Mouse (Mus musculus): ENCODE results near the gene Slc27a2. TPM values are rescaled to one million over a fixed set of nuclear protein-coding genes. Genes with fewer than 3 reads are reported as not detected.
A peak's percentile ranks its signal among the peaks of the same experiment; 100 is the strongest.
"Not testable (repeated sequence)": the region's sequence is repeated elsewhere in the genome, so short reads cannot be mapped to it uniquely, and the experiment has no call there.

Gene Slc27a2
- total RNA-seq (2021), result 10 to 100 TPM; 10.7 to 11.6 TPM

DNA sequence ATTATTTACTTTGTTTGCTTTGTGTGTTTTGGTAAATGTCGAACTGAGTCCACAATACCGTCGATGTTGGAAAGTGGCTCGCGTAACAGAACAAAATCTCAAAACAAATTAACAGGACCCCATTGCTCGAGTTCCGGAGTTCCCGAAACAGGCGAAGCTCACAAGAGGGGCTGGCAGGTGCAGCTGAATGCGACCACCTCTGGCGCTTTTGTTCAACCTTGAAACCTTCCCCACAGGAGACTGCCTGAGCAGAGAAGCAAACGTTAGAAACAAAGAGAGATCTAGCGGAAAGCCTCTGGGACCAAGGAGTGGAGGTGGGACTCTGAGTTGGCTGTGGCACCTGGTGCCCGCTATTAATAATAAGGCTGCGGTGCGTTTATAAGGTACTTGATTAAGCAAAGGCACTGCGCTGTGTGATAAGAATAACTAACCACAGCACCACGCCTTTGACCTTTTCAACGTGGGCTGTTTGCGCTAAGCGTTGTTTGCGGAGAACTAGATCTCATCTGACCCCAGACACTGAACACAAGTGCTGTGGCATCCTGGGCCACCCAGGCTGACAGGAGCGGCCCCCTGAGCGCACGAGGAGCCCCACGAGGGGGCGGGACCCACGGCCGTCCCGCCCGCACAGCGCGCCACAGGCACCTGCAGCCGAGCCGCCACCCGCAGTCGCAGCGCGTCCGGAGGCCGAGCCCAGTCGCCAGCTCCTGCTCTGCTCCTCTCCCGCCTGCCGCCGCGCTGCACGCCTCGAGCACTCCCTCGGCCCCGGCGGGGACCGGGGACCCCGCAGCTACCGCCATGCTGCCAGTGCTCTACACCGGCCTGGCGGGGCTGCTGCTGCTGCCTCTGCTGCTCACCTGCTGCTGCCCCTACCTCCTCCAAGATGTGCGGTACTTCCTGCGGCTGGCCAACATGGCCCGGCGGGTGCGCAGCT lies at the start of gene Slc27a2:
Slc27a2 (plus strand) TSS at position 51 of the 934 bp plus-strand sequence.
- DNase-seq (ENCODE audit: extremely low spot score in 1 of 2, low spot score in 1 of 2), result peak; percentile 22 to 23

DNA sequence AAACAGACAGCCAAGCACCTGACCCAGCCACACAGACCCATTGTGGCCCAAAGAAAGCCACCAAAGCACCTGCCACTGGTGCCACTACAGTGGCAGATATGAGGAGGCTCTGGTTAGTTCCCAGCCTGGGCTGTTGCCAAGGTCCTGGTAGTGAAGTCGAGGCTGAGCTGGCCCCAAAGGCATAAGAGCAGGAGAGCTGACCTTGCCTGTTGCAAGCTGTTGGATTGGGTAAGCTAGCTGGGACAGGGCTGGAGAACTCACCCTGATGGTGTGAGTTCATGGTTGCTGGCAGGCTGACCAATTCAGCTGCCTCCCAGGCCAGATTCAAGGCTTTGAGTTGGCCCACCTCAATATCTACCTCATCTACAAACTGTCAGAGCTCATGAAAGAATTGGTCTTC lies 47.1 kb upstream of the Slc27a2 start:
- DNase-seq (ENCODE audit: extremely low spot score in 1 of 2, low spot score in 1 of 2), result no peak

DNA sequence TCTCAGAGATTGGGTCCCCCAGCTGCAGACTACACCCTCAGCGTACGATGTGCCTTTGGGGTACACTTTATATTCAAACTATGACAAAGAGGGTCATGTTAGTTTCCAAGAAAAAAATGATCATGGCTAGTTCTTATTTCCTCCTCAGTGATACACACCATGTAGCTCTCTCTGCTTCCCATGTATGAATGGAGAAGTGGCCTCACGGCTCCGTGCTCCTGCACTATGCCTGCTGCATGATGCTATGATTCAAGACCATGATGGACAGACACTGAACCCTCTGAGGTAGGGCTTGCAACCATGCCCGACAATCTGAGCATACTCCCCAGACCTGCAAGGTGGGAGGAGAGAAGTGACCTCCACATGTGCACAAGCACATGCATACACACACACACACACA lies 44.7 kb upstream of the Slc27a2 start:
- DNase-seq (ENCODE audit: extremely low spot score in 1 of 2, low spot score in 1 of 2), result no peak

DNA sequence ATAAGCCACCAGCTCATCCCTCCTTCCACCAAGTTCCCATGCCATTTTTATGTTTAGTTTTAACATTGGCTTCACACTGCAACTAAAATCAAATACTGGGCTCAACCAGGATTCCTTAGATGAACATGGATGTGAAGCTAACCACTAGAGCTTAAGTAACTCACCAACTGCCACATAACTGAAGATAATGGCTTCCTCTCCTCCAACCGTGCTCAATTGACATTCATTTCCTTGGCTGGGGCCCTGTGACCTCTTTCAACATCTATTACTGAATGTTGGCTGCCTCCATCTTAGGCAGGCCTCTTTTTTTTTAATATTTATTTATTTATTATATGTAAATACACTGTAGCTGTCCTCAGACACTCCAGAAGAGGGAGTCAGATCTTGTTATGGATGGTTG lies 44.0 kb upstream of the Slc27a2 start:
- no peak for DNase-seq (ENCODE audit: extremely low spot score in 1 of 2, low spot score in 1 of 2)

DNA sequence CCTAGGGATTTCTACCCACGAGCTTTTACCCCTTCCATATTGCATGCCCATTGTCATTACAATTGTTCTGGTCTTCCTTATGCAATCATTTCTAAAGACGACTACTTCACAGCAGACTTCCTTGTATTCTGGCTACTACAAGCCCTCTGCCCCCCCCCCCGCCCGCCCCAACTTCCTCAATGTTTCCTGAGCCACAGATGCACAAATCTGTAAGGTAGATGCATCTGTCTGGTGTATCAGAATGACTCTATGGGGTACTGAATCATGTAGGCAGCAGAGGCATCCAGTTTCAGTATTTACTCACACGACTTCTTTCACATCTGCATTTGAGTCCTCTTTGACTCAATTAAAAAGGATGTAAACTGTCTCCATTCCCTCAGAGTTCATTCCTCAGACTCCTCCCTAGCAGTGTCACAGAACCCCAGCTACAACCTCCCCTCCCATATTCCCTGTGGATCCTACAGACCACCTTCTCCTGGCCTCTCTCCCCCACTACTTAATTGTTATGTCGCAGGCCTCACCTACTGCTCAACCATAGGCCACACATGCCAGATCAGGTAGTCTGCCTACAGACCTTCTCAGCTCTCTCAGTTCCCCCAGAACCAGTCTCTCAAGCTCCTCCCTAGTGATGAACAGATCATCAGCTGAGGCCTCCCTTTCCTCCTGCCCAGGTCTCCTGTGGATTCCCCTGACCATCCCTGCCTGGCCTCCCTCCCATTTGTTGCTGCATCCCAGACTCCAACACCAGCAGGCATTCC lies 37.0 kb upstream of the Slc27a2 start:
- no peak for DNase-seq (ENCODE audit: extremely low spot score in 1 of 2, low spot score in 1 of 2)

DNA sequence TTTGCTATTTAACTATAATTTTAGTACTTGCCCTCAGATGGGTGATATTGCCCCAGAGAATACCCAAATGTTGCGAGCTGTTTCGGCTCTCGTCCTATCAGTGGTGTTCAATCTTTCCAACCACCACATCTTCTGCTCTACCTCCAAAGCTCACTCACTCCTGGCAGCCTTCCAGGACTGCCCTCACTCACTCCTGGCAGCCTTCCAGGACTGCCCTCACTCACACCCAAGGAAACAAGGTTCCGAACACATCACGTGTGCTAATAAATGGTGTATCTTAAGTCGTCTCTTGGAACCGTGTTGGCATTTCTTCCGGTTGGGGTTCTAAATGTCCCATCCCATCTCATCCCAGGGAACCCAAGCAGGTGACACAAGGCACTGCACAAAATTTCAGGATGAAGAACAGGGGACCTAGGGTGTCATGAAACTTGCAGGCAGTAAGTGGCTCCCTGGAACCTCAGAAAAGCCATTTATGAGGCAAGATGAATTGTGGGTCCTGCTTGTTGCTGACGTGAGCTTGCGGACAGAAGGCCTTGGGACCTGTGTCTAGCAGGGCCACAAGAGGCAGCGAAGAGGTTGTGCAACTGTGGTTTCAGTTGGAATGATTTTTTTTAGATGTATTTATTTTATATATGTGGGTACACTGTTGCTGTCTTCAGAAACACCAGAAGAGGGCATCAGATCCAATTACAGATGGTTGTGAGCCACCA lies 32.2 kb upstream of the Slc27a2 start:
- no peak for DNase-seq (ENCODE audit: extremely low spot score in 1 of 2, low spot score in 1 of 2)

DNA sequence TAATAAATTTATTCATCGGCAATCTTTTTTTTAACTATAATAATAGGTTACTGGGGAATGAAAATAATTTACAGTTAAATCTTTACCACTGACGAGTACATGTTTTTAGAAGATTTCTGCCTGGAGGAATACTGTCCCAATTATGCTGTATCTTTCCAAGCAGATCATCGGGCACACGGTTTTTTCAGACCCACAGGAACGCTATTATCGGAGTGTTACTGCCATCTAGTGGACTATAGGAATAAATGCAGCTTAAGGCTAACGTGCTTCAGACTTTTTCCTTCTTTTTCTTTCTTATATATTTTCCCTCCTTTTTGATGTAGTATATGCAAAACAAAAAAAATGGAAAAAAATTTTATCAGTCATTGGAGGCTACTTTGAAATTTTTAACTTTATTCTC lies 31.4 kb upstream of the Slc27a2 start:
- no peak for DNase-seq (ENCODE audit: extremely low spot score in 1 of 2, low spot score in 1 of 2)

DNA sequence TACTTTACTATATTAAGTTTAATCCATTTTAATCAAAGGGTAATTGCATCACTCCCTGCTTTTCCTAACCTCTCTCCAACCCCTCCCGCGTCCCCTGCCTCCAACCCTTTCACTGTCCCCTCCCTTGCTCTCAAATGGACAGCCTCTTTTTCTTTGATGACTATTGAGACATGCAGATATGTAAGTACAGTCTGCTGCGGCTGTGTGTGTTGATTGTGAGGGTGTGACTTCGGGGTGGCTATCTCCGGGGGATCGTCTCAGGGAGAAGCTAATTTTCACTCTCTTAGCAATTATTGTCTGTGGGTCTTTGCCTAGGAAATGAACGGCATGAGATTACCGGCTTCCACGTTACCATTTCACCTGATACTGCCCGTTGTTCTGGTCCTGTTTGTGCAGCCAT lies 30.7 kb upstream of the Slc27a2 start:
- DNase-seq (ENCODE audit: extremely low spot score in 1 of 2, low spot score in 1 of 2), result no peak

DNA sequence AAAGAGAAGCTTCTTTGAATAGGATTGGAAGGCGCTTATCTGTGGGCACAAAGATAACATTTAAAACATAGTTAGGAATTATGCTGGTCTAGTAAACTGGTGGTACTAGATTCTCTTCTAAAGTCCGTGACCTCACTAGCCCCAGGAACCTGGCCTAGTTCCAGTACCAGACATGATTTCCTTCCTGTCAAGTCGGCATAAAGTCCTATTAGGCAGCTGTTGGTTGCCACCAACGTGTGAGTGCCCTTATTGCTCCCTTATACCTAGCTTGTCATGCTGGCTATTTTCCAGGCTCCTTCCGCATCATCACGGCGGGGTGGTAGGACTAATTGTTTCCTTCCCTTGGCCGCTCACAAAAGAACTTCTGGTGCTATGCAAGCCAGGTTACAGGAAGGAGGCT lies 30.2 kb upstream of the Slc27a2 start:
- no peak for DNase-seq (ENCODE audit: extremely low spot score in 1 of 2, low spot score in 1 of 2)

DNA sequence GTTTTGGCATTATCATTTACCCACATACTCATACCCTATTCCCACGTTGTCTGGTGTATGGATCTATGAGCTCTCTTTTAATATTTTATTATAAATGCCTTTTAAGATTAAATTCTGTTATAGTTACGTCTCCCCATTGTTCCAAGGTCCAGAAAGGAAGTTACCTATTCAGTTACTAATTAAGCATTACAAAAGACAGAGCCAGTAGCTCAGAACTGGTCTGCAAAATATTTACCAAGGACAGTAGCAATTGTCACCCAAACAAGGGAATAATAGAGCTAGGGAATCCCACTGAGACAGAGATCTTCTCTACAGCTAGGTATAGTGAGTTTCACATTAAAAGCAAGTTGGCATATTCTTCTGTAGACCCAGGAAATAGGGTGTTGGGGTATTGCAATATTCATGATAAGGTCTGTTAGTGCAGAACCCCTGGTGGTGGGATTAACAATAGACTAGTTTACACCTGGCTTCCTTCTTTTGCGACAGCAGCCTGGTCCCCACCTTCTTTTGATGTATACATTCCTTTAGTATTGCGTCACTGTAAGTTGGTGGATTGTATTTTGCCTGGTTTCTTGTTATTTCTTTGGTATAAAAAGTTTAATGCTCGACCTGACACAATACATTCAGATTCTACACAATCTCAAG lies 29.0 kb upstream of the Slc27a2 start:
- DNase-seq (ENCODE audit: extremely low spot score in 1 of 2, low spot score in 1 of 2), result not testable (repeated sequence)

DNA sequence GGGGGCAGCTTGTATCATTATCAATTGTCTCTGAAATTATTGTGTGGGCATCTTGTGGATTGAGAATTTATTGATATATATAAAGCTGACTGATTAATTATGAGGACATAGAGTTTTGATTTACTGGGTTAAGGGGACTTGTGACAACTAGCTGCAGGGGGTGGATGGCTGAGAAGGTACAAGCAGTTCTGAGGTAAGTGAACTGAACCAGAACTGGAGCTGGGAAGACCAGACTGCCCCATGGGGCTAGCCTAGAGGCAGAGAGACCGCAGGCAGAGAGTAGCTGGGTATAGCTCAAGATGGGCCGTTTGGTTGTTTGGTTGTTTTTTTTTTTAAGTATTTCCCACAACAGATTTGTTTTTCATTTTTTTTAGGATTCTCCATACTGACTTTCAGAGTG lies 27.9 kb upstream of the Slc27a2 start:
- DNase-seq (ENCODE audit: extremely low spot score in 1 of 2, low spot score in 1 of 2), result no peak

DNA sequence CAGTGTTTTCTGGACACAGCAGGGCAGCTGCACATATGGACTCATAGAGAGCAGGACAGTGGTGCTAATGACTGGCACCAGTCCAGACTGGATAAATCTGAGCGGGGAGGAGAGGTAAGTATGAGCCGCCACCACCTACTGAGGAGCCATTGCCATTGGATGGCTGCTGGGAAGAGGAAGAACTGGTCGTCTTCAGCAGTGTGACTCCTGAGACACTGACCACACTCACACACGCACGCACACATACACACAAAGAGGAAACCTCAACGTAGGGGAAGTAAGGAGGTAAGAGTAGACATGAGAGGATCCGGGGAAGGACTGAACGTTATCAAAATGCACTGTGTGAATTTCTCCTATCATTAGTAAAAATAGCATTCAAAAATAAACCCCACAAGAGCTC lies 24.7 kb upstream of the Slc27a2 start:
- DNase-seq (ENCODE audit: extremely low spot score in 1 of 2, low spot score in 1 of 2), result no peak

DNA sequence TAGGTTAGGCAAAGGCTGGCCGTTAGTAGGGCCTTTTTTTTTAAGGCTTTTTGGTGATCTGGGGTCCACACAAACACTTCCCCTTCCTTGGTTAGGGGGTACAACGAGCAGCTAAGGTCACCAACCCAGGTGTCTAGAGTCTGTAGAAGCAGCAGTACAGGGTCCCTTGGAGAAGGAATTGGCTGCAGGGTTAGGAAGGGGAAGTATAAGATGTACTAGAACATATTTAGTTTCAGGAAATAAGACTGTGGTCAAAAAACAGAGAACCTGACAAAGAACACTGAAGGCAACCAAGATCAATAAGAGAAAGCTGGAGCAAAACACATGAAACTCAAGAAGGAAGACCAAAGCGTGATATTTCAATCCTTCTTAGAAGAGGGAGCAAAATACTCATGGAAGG lies 21.6 kb upstream of the Slc27a2 start:
- no peak for DNase-seq (ENCODE audit: extremely low spot score in 1 of 2, low spot score in 1 of 2)

DNA sequence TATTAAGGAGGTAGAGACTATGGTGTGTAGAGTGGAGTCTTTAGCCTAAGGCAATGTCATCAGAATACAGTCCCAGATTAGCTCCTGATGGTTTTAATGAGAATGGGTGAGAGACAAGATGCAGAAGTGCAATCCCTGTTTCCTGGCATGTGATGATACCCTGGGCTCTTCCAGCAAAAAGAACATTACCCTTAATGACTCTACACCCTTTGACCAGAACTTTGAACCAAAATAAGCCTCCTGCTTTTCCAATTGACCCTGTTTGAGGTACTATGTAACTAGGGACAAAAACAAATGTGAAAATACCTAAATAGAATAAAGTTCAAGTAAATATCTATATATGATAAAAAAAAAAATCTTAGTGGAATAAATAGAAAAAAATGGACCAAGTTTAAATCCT lies 14.6 kb upstream of the Slc27a2 start:
- DNase-seq (ENCODE audit: extremely low spot score in 1 of 2, low spot score in 1 of 2), result no peak

DNA sequence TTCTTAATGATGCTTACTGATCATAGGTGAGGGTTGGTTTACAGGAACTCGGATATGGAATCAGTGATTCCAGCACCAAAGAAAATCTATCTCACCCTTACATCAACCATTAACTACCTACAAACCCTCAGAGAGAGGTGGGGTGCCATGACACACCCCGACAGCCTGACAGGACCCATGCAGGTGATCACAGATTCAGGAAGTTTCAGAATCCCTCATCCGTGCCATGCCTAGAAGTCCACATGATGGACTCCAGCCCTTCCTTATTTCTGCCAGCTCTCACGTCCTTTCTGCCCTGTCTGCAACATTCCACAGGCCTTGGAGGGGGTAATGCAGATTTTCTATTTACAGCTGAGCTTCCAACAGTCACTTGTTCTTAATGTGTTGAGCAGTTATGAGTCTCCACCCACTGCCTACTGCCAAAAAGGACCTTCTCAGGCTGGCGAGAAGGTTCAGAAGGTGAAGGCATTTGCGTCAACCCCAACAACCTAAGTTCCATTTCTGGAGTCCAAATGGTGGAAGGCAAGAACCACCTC lies 11.7 kb upstream of the Slc27a2 start:
- DNase-seq (ENCODE audit: extremely low spot score in 1 of 2, low spot score in 1 of 2), result no peak

DNA sequence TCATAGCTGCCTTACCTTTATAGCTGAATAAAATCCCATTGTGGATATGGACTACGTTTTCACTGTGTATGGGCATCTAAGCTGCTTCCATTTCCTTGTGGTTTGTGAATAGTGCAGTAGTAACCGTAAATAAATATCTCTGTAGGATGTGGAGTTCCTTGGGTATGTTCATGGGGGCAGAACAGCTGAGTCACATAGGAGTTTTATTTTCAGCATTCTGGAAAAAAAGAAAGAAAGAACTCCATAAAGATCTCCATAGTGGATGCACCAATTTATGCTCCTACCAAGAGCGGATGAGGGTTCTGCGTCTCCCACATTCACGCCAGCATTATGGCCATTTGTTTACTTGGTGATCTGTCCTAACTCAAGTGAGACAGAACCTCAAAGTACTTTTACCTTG lies 10.0 kb upstream of the Slc27a2 start:
- DNase-seq (ENCODE audit: extremely low spot score in 1 of 2, low spot score in 1 of 2), result no peak

DNA sequence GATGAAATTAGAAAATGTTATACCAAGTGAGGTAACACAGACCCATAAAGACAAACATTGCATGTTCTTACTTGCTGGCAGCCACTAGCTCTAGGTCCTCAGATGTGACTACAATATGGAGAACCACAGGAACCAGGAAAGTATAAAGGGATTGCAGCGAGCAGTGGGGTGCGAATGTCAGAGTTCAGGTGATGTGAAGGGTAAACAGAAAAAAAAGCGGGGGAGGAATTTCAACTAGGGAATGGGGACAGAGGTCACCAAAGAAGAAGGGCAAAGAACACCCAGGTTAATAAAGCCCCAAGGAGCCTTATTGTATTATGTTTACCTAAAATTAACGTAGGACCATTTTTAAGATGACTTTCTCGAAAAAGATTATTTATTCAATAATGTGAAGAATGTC lies 6.9 kb upstream of the Slc27a2 start:
- DNase-seq (ENCODE audit: extremely low spot score in 1 of 2, low spot score in 1 of 2), result no peak

DNA sequence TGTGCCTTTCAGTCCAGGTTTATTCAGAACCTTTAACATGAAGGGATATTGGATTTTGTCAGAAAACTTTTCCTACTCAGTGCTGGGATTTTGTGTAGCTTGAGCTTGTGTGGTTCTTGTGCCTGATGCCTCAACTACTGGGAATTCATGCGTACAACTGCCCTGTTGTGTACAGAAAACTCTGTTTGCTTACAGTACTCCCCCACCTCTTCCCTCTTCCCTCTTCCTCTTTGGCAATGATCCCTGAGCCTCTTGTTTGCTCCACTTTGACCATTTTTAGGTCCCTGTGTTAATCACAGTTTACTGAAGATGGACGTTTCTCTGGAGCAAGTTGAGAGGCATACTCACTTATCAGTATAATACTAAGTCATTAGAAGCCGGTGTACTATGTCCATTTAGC lies 5.8 kb upstream of the Slc27a2 start:
- no peak for DNase-seq (ENCODE audit: extremely low spot score in 1 of 2, low spot score in 1 of 2)

DNA sequence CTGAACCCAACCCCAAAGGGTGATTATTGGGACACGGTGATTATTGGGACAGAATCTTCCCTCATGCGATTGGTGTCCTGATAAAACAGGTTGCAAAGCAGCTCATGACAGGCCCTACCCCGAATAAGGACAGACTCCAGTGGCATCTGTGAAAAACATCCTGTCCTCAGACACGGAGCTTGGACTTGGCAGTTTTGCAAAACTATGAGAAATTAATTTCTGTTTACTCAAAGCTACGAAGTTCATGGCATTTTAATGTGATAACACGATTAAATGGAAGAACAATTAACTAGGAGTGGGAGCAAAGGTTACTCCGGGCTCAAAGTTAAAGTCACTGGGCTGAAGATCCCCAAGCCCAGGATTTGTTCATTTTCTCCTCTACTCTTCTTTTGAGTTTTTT lies 2.5 kb upstream of the Slc27a2 start:
- DNase-seq (ENCODE audit: extremely low spot score in 1 of 2, low spot score in 1 of 2), result no peak

DNA sequence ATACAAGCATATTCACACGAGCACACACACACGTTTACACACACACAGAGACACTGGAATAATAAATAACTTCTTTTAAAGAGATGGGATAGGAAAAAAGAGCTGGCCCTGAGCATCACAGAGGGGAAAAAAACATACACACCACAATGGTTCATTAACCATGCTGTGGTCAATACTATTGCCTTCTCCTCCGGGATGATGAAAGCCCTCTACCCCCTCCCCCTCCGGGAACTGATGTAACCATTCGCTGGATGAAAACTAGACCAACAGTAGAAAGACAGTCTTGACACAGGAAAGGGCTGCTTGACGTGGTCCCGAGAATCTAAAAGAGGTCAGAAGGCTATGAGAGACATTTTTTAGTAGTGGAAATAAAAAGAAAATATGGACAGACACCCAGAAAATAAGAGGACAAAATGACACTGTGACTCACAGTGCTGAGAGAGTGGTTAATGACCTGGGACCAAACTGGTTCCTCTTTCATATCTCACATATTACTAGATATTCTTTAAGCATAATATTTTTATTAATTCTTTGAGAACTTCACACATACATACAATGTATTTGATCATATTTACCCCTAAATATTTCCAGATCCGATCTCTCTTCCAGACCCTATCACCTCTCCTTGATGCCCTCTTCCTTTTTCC lies 840 bp upstream of the Slc27a2 start:
- DNase-seq (ENCODE audit: extremely low spot score in 1 of 2, low spot score in 1 of 2), result no peak
